Mouse (Mus musculus) intestine, embryonic 15.5 days (tissue): ENCODE results near the gene Igsf21. TPM values are rescaled to one million over a fixed set of nuclear protein-coding genes. Genes with fewer than 3 reads are reported as not detected.
A peak's percentile ranks its signal among the peaks of the same experiment; 100 is the strongest.

ENCODE experiments used
- ATAC-seq: fragments of 200-750 bp; cut with Nextera tagmentation; 2 replicates; pipeline ENCODE4 v1.8.0; 2017; ENCODE audit warnings: moderate TSS enrichment, moderate library complexity
- H3K27ac ChIP-seq: fragments of 300-500 bp; sonication (generic); 2 replicates; pipeline ENCODE4 v1.5.1; 2015; ENCODE audit warnings: mild to moderate bottlenecking, inconsistent platforms
- H3K27me3 ChIP-seq: fragments of 300-500 bp; sonication (generic); replicated peaks from 2 replicates; pipeline ENCODE4 v1.6.1; 2015; ENCODE audit warnings: inconsistent platforms
- H3K36me3 ChIP-seq: fragments of 300-500 bp; sonication (generic); 2 replicates; pipeline ENCODE4 v1.6.1; 2015; ENCODE audit warnings: inconsistent platforms
- H3K4me1 ChIP-seq: fragments of 300-500 bp; sonication (generic); replicated peaks from 2 replicates; pipeline ENCODE4 v1.6.1; 2015; ENCODE audit warnings: inconsistent platforms
- H3K4me2 ChIP-seq: fragments of 300-500 bp; sonication (generic); replicated peaks from 2 replicates; pipeline ENCODE4 v1.6.1; 2015; ENCODE audit warnings: mild to moderate bottlenecking, inconsistent platforms
- H3K4me3 ChIP-seq: fragments of 300-500 bp; sonication (generic); replicated peaks from 2 replicates; pipeline ENCODE4 v1.5.1; 2015; ENCODE audit warnings: inconsistent platforms
- H3K9ac ChIP-seq: fragments of 300-500 bp; sonication (generic); 2 replicates; pipeline ENCODE4 v1.6.1; 2015; ENCODE audit warnings: inconsistent platforms
- H3K9me3 ChIP-seq: fragments of 300-500 bp; sonication (generic); 2 replicates; pipeline ENCODE4 v1.6.1; 2016; ENCODE audit warnings: inconsistent platforms
- WGBS: fragments of 180-500 bp; shearing (Covaris S2); methylation state at CpG from one replicate; pipeline ENCODE4 v1.1.7; 2015; 5-methylcytosine and 5-hydroxymethylcytosine counted together
- polyA plus RNA-seq: library from polyadenylated mRNA; unstranded; fragments of >200 nt; fragmentation: Nextera tagmentation; extraction: Ambion mirVana; gene quantifications from 2 replicates; pipeline ENCODE4 v1.2.1, GENCODE M21; 2015

Gene Igsf21
- polyA plus RNA-seq, 1 experiment from 2014 or later: 1.3 TPM

GRCm38 (mm10) chr4:140177055-140177454 lies 69.5 kb downstream of the Igsf21 start:
- Histone ChIP-seq H3K4me3 (no peak overlapping the region), H3K36me3 (no peaks in the 10 kb centered on the region), H3K9me3 (no peaks in the 10 kb centered on the region), H3K4me2 (no peak overlapping the region), H3K27ac (no peak overlapping the region), H3K27me3 (0 out of 2 replicates have a peak, but pooled peaks cover 3% of the 10 kb centered on the region), H3K4me1 (0 out of 2 replicates have a peak, but pooled peaks cover 5% of the 10 kb centered on the region), H3K9ac (no peak overlapping the region)
- ATAC-seq: no peak
- 83% methylated on average over 6 of the region's 6 CpGs for WGBS

DNA sequence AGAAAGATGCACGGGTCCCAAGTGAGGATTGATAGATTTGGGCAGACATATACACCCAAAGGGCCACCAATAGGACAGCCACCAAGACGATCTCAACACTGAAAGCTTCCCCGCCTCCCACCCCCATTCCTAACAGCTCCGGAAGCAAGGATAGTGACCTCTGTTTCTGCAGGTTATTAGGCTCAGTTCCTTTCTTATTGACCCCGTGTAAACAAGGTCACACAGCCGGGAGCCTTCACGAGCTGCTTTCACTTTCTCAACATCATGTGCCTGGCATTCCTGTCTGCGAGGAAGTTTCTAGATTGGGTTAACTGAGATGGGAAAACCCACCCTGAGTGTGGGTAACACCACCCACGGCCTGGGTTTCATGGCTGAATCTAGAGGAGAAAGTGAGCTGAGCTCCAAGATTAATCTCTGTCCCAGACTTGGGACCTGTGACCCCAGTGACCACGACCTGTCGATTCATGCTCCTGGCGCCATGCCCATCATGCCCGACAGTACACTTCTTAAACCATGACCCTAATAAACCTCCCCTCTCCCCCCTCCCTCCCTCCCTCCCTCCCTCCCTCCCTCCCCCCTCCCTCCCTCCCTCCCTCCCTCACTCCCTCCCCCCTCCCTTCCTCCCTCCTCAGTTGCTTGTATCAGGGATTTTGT lies 72.7 kb downstream of the Igsf21 start:
- Histone ChIP-seq H3K27ac (no peak overlapping the region), H3K4me1 (no peaks in the 10 kb centered on the region), H3K9ac (no peak overlapping the region), H3K4me2 (no peak overlapping the region), H3K27me3 (0 out of 2 replicates have a peak, but pooled peaks cover 2% of the 10 kb centered on the region), H3K36me3 (no peaks in the 10 kb centered on the region), H3K9me3 (no peaks in the 10 kb centered on the region), H3K4me3 (no peak overlapping the region)
- WGBS: 16% methylated on average over 13 of the region's 13 CpGs
- ATAC-seq: no peak

DNA sequence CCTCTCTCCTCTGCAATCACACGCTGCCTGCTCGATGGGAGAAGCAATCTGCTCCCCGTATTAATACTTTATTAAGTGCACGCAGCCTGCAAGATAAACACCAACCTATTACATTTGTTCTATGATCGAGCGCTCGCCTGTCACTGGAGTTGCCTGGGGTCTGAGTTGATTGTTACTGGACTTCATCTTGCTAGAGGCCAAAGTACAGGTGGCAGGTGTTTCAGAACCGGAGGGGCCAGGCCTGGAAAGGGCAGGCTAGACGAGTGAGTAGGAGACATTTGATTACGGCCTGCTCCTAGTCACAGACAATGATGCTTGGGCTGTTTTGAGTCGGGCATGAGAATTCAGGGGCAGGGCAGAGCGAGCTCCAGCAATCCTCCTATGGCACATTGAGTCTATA lies 73.5 kb downstream of the Igsf21 start:
- no peaks in the 10 kb centered on the region for H3K27me3 ChIP-seq
- no peaks in the 10 kb centered on the region for H3K9me3 ChIP-seq
- H3K4me1 ChIP-seq: no peaks in the 10 kb centered on the region
- H3K4me3 ChIP-seq: no peak overlapping the region
- peak; percentile 75 for ATAC-seq
- H3K36me3 ChIP-seq: no peaks in the 10 kb centered on the region
- no peak overlapping the region for H3K4me2 ChIP-seq
- no peak overlapping the region for H3K9ac ChIP-seq
- WGBS: 36% methylated on average over 12 of the region's 12 CpGs
- H3K27ac ChIP-seq: no peak overlapping the region

- ATAC-seq: no peak
- WGBS: 61% methylated on average over 1 of the region's 1 CpGs
- Histone ChIP-seq H3K4me1 (no peaks in the 10 kb centered on the region), H3K27me3 (no peaks in the 10 kb centered on the region), H3K4me2 (no peak overlapping the region), H3K4me3 (no peak overlapping the region), H3K27ac (no peak overlapping the region), H3K9me3 (no peaks in the 10 kb centered on the region), H3K36me3 (no peaks in the 10 kb centered on the region), H3K9ac (no peak overlapping the region)
These were observed 74.7 kb downstream of the Igsf21 start for GRCm38 (mm10) chr4:140171917-140172316.

- no peak for ATAC-seq
- no peak overlapping the region for H3K27ac ChIP-seq
- no peaks in the 10 kb centered on the region for H3K36me3 ChIP-seq
- no peaks in the 10 kb centered on the region for H3K4me1 ChIP-seq
- no peak overlapping the region for H3K4me3 ChIP-seq
- H3K27me3 ChIP-seq: no peaks in the 10 kb centered on the region
- H3K9me3 ChIP-seq: no peaks in the 10 kb centered on the region
- no peak overlapping the region for H3K4me2 ChIP-seq
- H3K9ac ChIP-seq: no peak overlapping the region
These were observed 75.4 kb downstream of the Igsf21 start for GRCm38 (mm10) chr4:140171189-140171588.

DNA sequence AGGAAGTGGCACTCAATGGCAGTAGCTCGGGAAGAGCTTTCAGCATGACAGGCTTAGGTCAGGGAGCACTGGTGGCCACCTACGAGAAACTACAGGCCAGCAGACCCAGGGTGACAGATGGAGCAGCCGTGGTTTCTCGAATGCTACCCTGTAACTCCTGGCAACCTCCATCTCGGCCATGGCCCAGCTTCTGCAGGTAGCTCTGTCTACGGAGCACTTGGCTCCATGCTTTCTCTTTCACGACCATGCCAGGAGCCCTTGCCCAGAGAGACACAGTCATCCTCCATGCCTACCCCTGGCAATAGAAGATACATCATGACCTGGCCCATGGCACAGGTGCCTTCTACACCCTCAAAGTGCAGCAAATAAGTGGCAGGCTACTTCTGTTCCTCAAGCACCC lies 80.7 kb downstream of the Igsf21 start:
- no peaks in the 10 kb centered on the region for H3K9me3 ChIP-seq
- WGBS: 74% methylated on average over 7 of the region's 7 CpGs
- no peak overlapping the region for H3K9ac ChIP-seq
- no peaks in the 10 kb centered on the region for H3K27me3 ChIP-seq
- H3K4me3 ChIP-seq: no peak overlapping the region
- H3K27ac ChIP-seq: no peak overlapping the region
- no peaks in the 10 kb centered on the region for H3K36me3 ChIP-seq
- no peak for ATAC-seq
- H3K4me1 ChIP-seq: no peaks in the 10 kb centered on the region
- H3K4me2 ChIP-seq: no peak overlapping the region

GRCm38 (mm10) chr4:140164662-140165061 lies 81.9 kb downstream of the Igsf21 start:
- Histone ChIP-seq H3K9ac (no peak overlapping the region), H3K27ac (no peak overlapping the region), H3K36me3 (no peaks in the 10 kb centered on the region), H3K27me3 (no peaks in the 10 kb centered on the region), H3K4me3 (no peak overlapping the region), H3K9me3 (no peaks in the 10 kb centered on the region), H3K4me2 (no peak overlapping the region), H3K4me1 (no peaks in the 10 kb centered on the region)
- no peak for ATAC-seq
- 80% methylated on average over 9 of the region's 9 CpGs for WGBS

DNA sequence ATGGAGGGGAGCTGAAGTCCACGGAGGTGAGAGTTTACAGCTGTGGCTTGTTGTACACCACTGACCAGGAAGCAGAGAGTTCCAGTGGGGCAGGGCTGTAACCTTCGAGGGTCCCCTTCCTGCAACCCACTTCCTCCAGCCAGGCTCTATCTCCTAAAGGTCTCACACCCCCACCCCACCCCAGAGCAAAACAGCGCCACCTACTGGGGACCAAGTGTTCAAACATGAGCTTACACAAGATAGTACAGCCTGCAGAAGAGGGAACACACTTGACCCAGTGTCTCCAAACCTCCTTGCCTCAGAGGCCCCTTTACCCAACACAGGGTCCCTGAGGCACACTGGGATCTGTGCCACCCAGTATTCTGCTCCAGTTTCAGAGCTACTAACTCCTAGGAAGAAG lies 87.0 kb downstream of the Igsf21 start:
- no peaks in the 10 kb centered on the region for H3K9me3 ChIP-seq
- H3K27ac ChIP-seq: no peak overlapping the region
- WGBS: 27% methylated on average over 3 of the region's 3 CpGs
- no peak overlapping the region for H3K4me2 ChIP-seq
- H3K4me3 ChIP-seq: no peak overlapping the region
- H3K27me3 ChIP-seq: no peaks in the 10 kb centered on the region
- no peak overlapping the region for H3K9ac ChIP-seq
- H3K4me1 ChIP-seq: no peaks in the 10 kb centered on the region
- no peaks in the 10 kb centered on the region for H3K36me3 ChIP-seq
- no peak for ATAC-seq

DNA sequence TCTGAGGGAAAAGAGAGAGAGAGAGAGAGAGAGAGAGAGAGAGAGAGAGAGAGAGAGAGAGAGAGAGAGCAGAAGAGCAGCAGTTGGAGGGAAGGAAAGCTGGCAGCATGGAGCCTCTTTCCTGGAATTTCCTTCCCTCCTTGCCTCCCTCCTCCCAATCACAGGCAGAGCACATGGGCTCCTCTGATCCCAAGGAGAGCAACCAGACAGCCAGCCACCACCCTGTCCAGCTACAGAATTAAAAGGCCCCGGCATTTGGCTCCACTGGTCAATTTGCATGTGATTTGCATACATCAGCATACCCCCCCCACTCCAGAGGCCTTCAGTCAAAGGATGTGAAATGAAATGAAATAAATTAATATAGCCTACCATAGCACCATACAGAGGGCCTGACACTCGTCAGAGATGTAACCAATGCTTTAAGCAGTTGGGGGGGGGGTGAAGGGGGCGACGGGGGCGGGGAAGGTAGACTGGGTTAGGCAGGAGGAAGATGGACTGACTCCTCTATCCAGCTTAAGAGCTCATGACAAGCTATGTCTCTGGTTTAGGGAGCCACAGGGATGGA lies 91.6 kb downstream of the Igsf21 start:
- H3K36me3 ChIP-seq: no peaks in the 10 kb centered on the region
- H3K9ac ChIP-seq: no peak overlapping the region
- no peaks in the 10 kb centered on the region for H3K4me1 ChIP-seq
- H3K27me3 ChIP-seq: no peaks in the 10 kb centered on the region
- no peak overlapping the region for H3K27ac ChIP-seq
- no peak overlapping the region for H3K4me3 ChIP-seq
- WGBS: 60% methylated on average over 5 of the region's 5 CpGs
- no peaks in the 10 kb centered on the region for H3K9me3 ChIP-seq
- ATAC-seq: no peak
- no peak overlapping the region for H3K4me2 ChIP-seq

DNA sequence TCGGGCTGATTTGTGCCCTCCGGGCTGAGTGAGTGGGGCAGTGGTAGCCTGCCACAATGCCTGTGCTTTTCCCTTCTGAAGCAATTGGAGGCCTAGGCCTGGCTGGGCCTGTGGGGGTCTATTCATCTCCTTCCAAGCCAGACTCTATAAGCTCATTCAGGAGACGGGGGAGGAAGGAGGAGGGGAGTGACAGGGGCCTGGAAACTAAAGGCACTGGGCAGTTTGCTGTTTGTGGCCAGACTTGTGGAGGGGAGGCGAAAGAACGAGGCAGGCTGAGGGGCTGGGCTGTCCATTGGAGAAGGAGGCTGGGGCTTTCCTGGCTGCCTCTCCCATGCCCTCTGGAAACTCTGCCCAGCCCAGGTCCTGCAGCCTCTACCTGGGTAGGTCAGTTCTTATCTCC lies 92.1 kb downstream of the Igsf21 start:
- H3K4me3 ChIP-seq: no peak overlapping the region
- no peaks in the 10 kb centered on the region for H3K27me3 ChIP-seq
- no peak overlapping the region for H3K9ac ChIP-seq
- H3K4me1 ChIP-seq: no peaks in the 10 kb centered on the region
- no peak overlapping the region for H3K27ac ChIP-seq
- no peak for ATAC-seq
- H3K4me2 ChIP-seq: no peak overlapping the region
- WGBS: 72% methylated on average over 5 of the region's 5 CpGs
- no peaks in the 10 kb centered on the region for H3K9me3 ChIP-seq
- H3K36me3 ChIP-seq: no peaks in the 10 kb centered on the region

DNA sequence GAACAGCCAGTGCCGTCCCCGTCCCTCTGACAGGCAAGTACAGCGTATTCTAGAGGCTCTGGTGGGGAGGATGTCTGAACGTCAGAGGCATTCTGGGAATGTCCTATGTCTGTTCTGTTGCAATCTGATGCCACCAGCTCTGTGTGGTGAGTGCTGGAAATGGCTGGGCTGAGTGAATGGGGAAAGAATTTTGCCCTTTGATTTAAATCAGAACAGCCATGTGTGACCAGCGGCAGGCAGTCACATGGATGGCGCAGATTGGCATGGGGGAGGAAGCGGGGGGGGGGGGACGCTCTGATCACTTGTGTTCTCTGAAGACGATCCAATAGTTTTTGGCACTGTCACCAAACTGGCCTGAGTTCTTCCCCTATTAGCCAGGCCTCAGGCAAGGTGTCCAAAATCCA lies 92.9 kb downstream of the Igsf21 start:
- no peak for ATAC-seq
- Histone ChIP-seq H3K4me3 (no peak overlapping the region), H3K36me3 (no peaks in the 10 kb centered on the region), H3K27ac (no peak overlapping the region), H3K4me2 (no peak overlapping the region), H3K27me3 (no peaks in the 10 kb centered on the region), H3K9me3 (no peaks in the 10 kb centered on the region), H3K4me1 (no peaks in the 10 kb centered on the region), H3K9ac (no peak overlapping the region)
- 71% methylated on average over 9 of the region's 9 CpGs for WGBS

- no peak for ATAC-seq
- H3K9me3 ChIP-seq: no peaks in the 10 kb centered on the region
- H3K9ac ChIP-seq: no peak overlapping the region
- H3K27me3 ChIP-seq: no peaks in the 10 kb centered on the region
- no peak overlapping the region for H3K27ac ChIP-seq
- H3K4me1 ChIP-seq: no peaks in the 10 kb centered on the region
- 39% methylated on average over 7 of the region's 7 CpGs for WGBS
- H3K4me2 ChIP-seq: no peak overlapping the region
- H3K4me3 ChIP-seq: no peak overlapping the region
- H3K36me3 ChIP-seq: no peaks in the 10 kb centered on the region
These were observed 93.5 kb downstream of the Igsf21 start for GRCm38 (mm10) chr4:140153101-140153500.

GRCm38 (mm10) chr4:140149706-140150105 lies 96.9 kb downstream of the Igsf21 start:
- Histone ChIP-seq H3K27me3 (no peaks in the 10 kb centered on the region; the same call in 1 of the 2 replicates), H3K4me1 (no peaks in the 10 kb centered on the region), H3K27ac (no peak overlapping the region), H3K36me3 (no peaks in the 10 kb centered on the region), H3K9ac (no peak overlapping the region), H3K4me2 (no peak overlapping the region), H3K4me3 (no peak overlapping the region), H3K9me3 (no peaks in the 10 kb centered on the region)
- 77% methylated on average over 8 of the region's 8 CpGs for WGBS
- ATAC-seq: no peak
